Mouse (Mus musculus) cerebellum, adult 2 months (tissue): ENCODE data around the gene H2-Ke6.

Source experiments
- CTCF ChIP-seq: fragments of 200-500 bp; IDR thresholded peaks from 2 replicates; pipeline ENCODE4 v1.5.1; 2011; ENCODE audit warnings: low read depth, mild to moderate bottlenecking, control low read depth, low read length, moderate library complexity, borderline replicate concordance; ENCODE audit not compliant: insufficient read depth
- POLR2A ChIP-seq: fragments of 200-500 bp; IDR thresholded peaks from 2 replicates; pipeline ENCODE4 v1.6.1; 2011; ENCODE audit warnings: low read length, control low read depth, borderline replicate concordance; ENCODE audit not compliant: insufficient read depth

DNA sequence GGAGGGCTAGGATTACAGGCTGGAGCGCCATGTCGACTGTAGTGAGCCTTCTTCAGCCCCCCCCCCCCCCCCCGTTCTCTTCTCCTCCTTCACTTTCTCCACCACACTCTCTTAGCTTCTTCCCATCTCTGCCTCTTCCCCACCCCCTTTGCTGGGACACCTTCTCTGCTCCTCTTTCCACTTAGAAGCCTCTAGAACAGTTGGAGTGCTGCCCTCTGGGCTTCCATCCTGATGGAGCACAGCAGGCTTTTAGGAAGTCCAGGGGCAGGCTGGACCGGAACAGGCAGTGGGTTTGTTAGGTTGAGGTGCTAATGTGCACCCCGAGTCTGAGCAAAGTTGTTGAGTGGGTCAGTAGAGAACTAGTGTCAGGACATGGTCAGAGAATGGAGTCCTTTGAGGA, 17.7 kb downstream of the H2-Ke6 start:
- TF ChIP-seq CTCF (no peak), POLR2A (no peak)
